Mouse (Mus musculus) cerebellum, postnatal 4 days (tissue): ENCODE measurements around the gene Pla2g4b.
A peak's percentile ranks its signal among the peaks of the same experiment; 100 is the strongest.

Experiments
- DNase-seq, 2 experiments: peaks; one replicate each; pipeline ENCODE4 v3.0.0; 2022; ENCODE audit warnings: low spot score in 2 of 2, mixed read lengths in 1 of 2

Gene Pla2g4b

DNA sequence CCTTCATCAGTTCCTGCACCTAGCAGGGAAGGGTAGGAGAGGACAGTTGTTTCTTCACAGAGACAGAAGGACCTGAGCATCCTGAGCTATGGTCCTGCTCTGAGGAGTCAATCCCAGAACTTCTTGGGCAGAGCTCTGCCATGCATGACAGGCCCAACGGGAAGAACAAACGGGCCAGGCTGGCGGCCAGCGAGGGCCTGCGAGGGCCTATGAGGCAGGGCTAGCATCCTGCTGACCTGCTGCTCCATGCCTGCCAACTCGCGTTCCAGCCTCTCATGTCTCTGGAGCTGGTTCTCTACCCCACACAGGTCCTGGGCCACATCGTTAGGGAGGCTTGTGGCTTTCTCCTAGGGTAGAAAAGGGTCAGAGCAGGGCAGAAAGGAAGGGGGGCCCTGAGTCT is 29.0 kb downstream of the Pla2g4b start:
- DNase-seq, result no peak

DNA sequence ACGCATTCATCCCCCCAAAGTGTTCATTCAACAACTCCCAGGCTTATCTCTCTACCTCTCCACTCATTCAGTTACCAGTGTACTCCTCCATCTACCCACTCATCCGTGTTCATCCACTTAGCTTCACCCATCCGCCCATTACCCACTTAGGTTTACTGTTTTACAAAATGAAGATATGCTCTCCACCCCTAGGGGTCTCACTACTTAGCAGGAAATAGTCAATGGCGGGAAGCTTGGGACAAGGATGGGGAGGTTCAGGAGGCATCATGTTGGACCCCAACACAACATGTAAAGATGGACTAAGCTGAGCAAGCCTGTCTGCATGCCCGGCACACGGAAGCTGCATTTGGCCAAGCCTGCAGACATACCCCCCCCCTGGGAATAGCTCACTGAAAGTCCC is 31.4 kb downstream of the Pla2g4b start:
- no peak for DNase-seq

DNA sequence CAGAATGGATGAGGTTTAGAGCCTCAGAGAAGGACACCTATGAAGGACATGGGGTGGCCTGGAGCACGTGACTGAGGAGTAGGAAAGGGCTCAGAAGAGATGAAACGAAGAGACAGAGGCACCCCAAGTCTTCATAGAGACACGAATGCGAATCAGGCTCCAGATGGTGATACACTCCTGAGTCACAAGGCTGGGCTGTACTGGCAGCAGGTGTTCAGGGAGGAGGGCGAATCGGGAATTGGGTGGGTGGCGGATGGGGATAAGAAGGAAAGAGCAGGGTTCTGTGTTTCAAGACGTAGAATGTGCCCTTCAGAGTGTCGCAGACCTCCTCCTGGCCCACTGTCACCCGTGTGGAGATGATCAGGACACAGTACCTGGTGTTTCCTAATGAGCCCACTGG is 32.0 kb downstream of the Pla2g4b start:
- DNase-seq, result no peak

DNA sequence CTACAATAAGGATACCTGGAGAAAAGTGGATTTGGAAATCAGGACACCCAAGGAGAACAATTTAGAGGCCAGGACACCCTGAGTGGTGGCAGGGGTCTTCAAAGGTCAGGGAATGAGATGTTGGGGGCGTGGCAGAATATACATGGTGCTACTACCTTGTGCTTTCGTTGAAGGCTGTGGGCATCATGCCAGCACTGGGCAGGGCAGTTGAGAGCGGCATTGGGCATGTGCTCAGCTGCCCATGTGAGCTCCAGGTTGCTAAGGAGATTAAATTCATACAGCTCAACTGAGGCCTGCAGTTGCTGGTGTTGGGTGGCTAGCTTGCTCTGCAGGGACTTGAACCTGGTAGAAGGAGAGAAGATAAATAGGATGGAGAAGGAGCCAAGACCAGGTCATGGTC is 33.0 kb downstream of the Pla2g4b start:
- DNase-seq, result no peak

DNA sequence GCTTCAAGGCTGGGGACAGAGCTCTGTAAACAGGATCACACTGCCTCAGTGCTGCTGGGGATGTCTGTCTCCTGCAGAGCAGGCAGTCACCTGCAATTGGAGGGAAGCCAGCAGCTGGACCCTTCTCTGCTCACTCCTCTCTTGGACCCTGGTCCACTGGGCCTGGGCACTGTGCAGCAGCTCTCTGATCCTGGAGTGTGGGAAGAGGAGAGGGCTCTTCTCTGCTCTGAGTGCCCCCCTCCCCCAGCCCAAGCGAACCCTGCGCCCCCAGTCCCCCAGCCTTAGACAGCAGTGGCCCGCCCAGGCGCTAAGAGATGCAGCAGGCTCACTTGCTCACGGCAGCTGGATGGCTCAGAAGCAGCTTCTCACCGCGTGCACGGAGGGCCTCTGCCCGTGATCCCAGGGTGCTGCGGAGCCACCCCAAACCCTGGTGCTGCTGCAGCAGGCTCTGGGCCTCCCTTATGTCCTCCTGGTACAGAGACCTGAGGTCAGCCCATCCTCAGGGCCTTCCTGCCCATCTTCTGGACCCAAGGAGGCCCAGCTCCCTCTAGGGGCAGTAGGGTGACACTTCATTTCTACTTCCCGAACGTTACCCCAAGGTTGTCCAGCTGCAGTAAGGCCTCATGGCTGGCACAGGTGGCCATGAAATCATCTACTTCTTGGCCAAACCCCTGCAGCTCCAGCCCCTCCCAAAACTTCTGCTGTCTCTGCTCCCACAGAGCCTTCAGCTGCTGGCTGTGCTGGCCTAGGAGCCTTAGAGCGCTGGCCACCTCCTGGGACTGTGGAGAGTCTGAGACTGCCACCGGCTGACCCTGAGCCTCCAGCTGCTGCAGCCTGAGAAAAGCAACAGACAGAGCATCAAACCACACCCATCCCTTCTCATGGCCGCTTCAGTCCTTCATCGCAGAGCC is 35.6 kb downstream of the Pla2g4b start:
- DNase-seq, result peak in 1 of 2 experiments; percentile 30

DNA sequence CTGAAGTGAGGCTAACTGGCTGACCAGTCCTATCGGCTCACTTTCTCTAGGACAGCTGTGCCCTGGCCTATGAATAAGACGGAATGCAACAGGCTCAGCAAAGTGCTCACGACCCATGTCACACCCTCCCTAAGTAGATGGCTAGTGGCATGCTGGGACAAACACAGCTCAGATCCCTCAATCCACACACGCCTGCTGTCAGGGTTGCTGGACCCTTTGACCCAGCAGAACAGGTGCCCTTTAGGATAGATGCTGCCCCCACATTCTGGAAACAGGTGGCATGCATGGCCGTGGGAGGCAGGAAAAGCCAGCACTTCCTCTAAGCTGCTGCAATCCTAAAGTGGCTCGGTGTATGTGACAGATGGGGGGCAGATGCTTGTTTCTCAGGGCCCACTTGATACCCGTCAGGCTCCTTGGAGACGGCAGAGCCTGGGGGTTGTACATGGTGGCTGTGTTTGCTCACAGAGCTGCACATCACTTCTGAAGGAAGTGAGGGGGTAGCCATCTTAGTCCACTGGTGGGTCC is 36.3 kb downstream of the Pla2g4b start:
- DNase-seq, result no peak

DNA sequence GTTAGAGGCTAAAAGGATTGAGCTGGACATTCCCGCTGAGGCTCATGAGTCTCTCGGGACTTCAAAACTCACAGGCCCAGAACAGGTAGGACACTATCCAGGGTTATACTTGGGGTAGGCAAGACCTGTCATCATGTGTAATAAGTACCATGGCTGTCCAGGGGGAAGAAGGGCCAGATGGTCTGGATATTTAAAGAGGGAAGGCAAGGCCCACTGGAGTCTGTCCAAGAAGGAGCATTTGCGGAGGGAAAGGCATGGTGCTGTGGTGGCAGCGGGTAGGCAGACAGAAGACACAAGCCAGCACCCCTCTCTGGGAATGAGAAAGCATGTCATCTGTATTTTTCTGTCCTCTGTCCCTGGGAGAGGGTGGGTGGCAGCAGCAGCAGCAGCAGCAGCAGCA is 40.9 kb downstream of the Pla2g4b start:
- no peak for DNase-seq

DNA sequence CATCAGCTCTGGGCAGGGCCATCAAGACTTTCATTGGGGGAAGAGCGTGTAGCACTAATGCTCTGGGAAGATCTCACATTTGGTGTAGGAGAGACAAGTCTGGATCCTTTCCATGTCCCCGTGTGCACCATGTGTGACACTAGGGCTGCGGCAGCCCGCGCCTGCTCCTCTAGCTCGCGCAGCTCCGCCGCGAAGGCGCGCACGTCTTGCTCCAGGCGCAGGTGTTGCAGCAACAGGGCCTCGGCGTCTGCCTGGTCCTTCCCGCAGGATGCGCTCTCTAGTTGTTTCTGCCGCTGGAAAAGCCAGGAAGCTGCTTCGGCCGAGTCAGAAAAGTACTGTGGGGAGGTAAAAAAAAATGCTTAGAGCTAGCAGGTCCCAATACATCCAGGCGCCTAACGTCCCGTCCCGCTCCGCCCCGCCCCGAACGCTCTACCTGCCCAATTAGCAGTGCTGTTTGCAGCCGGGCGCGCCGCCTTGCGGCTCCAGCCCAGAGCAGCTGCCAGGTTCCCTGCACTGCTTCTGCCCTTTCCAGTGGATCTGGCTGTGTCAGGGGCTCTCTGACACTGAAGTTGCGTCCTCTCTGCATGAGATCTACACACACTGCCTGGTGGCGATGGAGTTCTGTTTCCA is 43.0 kb downstream of the Pla2g4b start:
- peak in 1 of 2 experiments; percentile 28 for DNase-seq

DNA sequence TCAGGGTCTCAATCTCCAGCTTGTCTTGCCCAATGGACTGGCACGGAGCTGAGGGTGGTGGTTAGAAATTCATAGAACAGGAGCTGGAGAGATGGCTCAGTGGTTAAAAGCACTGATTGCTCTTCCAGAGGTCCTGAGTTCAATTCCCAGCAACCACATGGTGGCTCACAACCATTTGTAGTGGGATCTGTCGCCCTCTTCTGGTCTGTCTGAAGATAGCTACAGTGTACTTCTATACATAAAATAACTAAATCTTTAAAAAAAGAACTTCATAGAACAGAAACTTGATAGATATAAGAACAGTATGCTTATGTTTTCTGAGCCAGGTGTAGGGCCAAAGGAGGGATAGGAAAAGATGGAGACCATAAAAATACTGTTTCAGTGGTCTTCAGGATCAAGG is 49.2 kb downstream of the Pla2g4b start:
- no peak for DNase-seq

DNA sequence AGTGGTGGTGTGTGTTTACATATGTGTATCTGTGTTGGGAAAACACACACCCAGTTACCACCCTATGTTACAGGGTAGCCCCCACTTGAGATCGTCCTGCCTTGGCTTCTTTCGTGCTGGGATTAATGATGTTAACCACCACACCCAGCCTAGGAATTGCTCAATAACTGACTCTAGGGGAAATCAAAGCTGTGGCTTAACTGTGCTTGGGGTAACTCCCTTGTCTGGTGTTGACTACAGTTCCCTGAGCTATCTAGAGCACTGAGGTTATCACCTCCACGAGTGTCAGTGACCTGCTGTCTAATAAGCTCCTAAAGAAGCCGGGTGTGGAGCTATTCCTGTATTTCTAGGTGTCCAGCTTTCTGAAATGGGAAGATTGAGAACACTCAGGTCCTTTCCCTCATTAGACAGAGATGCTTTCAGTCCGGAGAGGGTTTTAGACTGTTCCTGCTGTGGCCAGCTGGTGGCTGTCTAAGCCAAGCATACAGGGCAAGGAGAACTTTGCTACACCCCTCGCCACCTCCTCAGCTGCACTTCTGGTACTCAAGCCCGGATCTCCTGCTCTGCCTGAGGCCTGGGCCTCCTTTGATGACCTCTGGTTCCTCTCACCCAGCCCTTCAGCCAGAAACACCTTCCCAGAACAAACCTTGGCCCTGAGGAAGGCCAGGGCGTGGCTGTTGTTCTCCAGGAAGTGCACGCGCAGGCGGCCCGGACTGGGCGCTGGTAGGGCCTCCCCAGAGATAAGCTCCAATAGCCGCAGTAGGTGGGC is 51.6 kb downstream of the Pla2g4b start:
- no peak for DNase-seq

DNA sequence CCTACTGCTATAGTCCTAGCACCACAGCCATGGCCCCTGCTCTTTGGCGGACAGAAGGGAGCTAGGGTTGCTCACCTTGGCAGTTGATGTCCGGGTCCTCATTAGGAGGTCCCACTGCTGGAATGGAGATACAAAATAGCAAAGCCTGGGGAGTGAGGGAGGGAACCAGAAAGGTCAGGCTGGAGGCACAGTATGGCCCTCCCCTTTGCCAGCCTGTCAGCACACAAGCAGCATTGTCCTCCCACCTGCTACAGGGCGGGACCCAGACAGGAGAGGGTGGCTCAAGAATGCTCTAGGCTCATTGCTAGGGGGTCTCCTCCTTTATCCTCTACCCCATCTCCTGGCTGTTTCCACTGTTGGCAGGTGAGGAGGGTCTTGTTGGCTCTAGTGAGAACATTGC is 52.8 kb downstream of the Pla2g4b start:
- no peak for DNase-seq

DNA sequence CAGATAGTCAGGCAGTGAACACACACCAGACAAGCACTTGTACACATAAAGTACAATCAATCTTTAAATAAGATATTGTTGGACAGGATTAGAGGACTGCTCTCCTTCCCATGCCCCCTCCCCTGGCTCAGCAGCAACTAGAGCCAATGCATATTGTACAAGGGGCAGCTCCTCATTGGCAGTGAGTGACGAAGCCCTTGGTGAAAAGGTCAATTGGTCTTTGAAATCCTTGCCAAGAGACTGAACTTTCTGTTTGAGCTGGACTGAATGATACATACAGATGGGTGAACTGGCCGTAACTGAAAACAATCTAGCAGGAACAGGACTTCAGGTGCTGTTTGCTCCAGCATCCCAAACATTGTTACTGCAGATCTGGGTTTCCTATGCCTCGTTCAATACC is 54.2 kb downstream of the Pla2g4b start:
- no peak for DNase-seq

DNA sequence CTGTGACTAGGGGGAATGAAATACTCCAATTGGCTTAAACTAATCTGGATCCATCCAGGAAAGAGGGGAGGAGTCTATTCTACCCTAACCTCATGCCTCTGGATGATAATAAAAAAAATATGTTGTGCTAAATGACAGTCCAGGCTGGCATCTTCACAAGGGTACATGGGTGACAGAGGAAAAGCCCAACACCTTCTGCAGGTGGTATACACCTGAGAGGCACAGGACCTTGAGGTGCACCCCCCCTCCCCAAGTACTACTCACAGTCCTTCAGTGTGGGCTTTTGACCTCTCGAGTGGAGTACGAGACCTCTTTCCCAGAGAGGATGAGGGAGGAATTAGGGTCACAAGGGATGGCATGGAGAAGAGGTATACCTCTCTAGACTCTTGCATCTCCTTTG is 54.7 kb downstream of the Pla2g4b start:
- DNase-seq, result no peak

DNA sequence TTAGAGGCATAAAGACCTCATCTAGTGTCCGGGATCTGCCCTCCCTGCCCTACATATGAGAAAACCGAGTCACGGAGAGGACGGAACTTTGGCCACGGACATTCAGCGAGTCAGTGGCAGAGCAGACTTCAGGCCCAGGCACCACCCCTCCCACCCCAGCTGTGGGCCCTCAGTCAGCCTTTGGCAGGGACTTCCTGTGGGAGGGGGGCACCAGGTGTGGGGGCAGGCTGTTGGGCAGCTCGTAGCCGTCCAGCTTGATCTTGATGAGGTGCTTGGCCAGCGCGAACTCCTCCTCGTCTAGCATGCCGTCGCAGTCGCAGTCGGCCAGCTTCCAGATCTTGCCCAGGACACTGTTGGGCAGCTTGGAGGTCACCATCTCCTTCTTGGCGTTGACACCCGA is 57.8 kb downstream of the Pla2g4b start:
- no peak for DNase-seq
